Mouse (Mus musculus): ENCODE measurements around the gene Flnb. TPM values are rescaled to one million over a fixed set of nuclear protein-coding genes. Genes with fewer than 3 reads are reported as not detected.

Gene Flnb
- polyA plus RNA-seq, 1 experiment: 31.5 TPM

DNA sequence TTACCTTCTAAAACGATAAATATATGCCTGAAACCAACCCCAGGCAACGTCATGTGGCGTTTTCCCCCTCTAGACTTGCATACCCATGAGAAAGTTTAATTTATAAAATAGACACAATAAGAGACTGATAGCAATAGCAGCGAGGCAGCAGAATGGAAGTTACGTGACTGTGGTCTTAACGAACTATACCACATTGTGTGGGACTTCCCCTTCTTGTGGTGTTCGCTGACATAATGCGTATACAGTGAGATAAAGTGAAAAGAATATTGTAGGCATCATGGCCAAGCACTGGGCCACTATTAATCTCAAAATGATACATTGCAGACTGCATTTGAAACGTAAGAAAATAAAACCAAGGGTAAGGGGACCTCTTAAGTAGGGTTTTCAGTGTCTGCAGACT lies 72.1 kb downstream of the Flnb start:
- DNase-seq (ENCODE audit: extremely low spot score in 1 of 2, low spot score in 1 of 2): no peak

DNA sequence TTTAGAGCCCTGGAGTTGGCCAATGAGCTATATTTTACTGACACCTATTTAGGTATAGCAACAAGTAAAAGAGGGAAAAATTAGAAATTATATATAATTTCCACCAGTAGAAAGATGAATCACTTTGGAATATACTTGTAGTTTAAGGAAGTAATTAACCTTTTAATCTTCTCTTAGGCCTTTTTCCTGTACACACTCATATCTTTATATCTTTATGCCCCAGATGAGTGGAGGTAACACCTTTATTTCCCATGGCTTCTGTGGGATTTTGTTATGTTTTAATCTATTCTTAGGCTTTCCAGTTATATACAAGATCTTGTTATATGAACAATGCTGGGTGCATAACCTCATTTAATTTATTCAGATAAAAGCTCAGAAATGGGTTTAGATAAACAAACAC lies 73.6 kb downstream of the Flnb start:
- DNase-seq (ENCODE audit: extremely low spot score in 1 of 2, low spot score in 1 of 2): no peak

DNA sequence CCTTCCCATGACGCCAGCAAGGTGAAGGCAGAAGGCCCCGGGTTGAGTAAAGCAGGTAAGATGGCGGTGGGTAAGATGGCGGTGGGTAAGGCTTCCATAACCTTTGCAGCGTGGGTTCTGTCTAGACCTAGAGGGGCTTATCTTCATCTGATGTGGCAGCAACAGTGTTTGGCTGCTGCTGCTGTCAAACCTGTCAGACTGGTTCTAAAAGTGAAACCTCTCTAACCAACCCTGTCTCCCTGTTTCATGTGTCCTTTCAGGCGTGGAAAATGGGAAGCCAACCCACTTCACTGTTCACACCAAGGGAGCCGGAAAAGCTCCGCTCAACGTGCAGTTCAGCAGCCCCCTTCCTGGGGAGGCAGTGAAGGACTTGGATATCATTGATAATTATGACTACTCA lies 78.4 kb downstream of the Flnb start:
- no peak for DNase-seq (ENCODE audit: extremely low spot score in 1 of 2, low spot score in 1 of 2)

DNA sequence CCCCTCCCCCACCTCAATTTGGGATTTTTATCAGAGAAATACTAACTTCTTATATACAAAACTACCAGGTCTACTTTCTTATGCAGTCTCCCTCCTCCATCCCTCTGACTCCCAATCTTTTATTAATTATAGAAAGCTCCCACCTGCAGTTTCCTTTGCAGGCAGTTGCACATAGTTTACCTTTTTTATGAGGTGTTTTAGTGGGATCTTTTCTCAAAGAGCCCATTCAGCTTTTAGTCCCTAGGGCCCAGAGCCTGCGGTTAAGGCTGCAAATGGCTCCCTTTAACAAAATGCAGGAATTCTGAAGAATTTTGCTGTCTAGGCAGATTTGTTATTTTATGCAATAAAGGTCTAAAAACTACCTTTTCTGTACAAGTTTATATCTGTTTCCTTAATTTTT lies 78.9 kb downstream of the Flnb start:
- DNase-seq (ENCODE audit: extremely low spot score in 1 of 2, low spot score in 1 of 2): no peak

DNA sequence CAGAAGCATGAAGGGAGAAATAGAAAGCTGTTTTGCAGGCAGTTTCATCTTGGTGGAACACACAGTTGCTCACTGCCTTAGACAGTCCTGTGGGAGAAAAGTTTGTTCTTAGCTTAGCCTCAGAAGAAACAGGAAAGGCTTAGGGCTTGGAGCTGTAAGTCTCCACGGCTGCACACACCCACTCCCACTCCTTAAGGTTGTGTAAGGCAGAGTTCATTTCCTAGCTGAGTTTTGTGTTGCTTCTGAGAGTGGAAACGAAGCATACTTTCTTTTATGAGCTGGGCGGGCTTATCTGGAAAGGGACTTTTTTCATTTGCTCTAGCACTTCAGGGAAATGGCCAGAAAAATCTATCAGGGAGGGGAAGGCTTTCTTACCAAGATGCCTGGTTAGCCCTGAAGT lies 82.2 kb downstream of the Flnb start:
- peak in 1 of 2 experiments; percentile 25 for DNase-seq (ENCODE audit: extremely low spot score in 1 of 2, low spot score in 1 of 2)

DNA sequence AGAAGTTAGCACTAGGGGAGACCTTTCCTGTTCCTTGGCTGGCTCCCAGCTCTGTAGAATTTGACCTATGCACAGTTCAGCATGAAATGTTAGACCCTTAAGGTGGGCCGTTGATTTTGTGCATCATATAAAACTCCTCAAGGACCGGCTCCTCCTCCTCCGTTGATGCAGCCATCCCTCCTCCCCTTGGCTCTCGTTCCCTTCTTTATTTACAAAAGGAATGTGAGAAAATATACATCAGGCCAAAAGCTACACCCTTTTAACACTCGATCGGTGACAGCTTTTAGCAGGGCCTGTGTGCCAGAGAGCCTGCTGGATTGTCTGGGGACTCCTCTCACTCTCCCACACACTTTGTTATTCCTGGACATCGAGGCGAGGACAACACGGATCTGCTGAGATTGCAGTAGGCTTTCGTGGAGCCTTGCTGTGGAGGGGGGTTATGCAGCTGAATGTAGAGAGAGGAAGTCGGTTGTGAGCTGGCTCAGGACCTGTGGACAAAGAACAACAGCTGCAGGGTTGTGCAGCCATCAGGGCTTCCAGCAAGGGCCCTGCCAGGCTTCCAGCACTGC lies 82.8 kb downstream of the Flnb start:
- peak; percentile 66 to 70 for DNase-seq (ENCODE audit: extremely low spot score in 1 of 2, low spot score in 1 of 2)

DNA sequence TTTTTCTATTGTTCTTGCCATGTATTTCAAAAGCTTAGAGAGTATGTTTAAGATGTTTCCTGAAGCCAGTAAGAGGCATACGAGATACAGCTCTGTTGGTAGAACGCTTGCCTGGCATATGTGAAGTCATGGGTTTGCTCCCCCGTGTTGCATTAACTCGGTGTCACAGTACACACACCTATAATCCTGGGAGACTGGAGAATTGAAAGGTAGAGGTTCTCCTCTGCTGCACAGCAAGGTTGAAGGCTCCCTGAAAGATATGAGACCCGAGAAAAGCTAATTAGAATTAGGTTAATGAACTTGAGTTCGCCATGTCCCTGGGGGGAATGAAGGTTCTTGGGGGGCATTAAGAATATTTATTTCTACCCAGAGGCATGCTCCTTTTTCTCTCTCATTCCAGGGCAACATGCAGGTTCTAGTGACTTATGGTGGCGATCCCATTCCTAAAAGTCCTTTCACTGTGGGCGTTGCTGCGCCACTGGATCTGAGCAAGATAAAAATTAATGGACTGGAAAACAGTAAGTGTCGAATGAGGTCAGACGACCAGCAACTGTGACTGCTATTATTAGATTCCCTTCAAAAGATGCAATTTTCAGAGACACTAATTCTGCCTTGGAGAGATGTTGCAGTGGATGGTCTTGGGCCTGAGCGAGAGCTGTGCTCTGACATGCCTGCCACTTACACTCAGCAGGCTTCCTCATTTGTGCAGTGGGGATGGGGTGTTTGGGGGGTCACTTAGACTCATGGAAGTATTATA lies 83.9 kb downstream of the Flnb start:
- no peak for DNase-seq (ENCODE audit: extremely low spot score in 1 of 2, low spot score in 1 of 2)

DNA sequence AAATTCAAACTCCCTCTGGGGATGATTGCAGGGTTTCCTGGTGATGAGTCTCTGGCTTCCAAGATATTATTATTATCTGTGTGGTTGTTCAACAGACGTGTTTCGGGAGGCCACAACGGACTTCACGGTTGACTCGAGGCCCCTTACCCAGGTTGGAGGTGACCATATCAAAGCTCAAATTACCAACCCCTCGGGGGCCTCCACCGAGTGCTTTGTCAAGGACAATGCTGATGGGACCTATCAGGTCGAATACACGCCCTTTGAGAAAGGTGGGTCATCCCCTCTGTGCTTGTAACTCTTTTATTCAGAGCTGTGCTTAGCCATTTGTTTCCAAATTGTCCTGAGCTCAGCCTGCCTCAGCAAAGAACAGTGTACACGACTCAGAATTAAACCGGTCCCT lies 89.3 kb downstream of the Flnb start:
- DNase-seq (ENCODE audit: extremely low spot score in 1 of 2, low spot score in 1 of 2): no peak

DNA sequence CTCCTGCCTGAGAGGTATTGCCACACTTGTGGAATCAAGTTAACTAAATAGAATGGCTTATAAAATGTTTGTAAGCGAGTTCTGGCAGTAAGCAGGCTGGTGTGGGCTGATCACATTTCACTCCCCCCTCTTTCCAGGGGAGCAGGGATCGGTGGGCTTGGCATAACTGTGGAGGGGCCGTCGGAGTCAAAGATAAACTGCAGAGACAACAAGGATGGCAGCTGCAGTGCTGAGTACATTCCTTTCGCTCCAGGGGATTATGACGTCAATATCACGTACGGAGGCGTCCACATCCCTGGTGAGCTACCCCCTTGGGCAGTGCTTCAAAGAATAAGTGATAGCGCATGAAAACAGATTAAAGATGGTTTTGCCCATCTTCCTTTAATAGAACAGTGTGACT lies 91.7 kb downstream of the Flnb start:
- no peak for DNase-seq (ENCODE audit: extremely low spot score in 1 of 2, low spot score in 1 of 2)

DNA sequence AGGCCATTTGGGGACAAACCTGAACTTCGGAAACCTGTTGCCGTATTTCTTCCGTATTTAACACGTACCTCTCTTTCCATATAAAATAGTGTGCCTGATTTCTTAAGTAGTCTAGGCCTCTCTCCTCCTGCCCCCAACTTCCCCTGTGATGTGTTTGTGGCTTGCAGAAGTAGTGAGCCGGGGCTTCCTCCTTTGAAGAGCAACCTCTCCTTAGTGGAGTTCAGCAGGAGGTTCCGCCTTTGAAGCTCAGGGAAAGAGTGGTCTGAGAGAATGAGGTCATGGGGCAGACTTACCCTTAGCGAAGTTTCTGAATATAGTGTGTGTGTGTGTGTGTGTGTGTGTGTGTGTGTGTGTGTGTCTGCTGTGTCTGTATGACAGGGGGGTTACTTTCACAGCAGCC lies 96.1 kb downstream of the Flnb start:
- DNase-seq (ENCODE audit: extremely low spot score in 1 of 2, low spot score in 1 of 2): no peak

DNA sequence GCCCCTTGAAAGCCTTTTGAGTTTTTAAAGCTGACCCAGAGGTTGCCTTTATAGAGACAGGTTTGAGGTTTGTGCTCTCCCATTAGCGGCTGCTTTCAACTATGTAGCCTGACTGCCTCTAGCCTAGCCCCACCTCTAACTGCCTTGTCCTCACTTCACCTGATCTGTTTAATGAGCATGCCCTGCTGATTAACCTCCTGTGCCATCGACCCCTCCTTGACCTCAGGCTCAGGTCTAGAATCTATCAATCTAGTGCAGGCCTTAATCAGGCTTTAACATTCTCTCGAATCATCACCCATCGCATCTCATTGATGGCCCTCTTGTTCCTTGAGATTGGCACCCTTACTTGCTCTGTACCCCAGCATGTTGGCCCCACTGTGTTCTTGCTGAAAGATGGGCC lies 96.7 kb downstream of the Flnb start:
- no peak for DNase-seq (ENCODE audit: extremely low spot score in 1 of 2, low spot score in 1 of 2)

DNA sequence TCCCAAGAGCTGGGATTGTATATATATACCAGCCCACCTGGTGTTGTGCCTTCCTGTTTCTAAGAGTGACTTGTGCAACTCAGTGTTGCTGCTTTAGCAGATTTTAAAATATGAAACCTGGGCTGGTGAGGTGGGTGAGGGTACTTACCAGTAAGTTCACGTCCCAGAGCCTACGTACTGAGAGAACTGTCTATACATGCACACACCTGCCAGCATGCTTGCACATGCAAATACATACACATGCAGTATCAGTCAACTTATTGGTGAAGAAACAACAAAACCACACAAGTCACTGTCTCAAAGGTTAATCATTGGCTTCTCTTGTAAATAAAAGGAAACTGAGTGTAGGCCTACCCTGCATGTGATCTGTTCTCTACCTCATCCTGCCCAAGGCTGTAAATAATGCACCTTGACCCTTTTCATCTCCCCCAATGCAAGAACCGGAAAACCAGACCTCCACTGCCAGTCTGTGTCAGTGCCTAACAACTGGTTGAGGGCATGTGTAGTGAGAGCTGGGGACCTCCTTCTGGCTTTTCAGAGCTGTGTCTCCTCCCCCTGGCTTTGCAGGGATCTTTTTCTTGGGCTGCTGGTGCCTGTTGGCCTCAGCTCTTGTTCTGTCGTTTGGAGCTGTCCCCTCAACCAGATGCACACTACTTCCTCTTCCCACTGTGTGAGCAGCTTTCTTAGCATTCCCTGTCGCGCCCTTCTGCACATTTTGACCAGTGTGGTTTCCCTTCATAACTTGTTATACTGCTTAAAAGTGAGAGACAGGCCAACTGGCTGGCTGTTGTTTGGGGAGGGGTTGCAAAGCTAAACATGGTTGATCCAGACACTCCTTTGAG lies 100.6 kb downstream of the Flnb start:
- DNase-seq (ENCODE audit: extremely low spot score in 1 of 2, low spot score in 1 of 2): no peak

DNA sequence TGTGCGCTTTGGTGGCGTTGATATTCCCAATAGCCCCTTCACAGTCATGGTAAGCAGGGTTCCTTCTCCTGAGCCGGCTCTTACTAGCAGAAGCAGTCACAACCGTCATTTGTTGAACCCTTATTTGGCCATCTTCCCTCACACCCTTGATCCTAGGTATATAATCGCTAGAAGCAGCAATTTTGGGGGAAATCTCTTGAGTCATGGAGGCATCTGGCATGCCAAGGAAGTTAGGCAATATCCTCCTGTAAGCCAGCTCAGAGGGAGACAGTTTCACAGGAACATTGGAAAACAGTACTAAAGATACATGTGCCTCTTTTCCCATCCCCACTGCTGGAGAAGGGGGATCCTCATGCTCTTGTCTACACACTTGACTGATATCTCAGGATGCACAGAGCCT lies 101.6 kb downstream of the Flnb start:
- DNase-seq (ENCODE audit: extremely low spot score in 1 of 2, low spot score in 1 of 2): no peak

DNA sequence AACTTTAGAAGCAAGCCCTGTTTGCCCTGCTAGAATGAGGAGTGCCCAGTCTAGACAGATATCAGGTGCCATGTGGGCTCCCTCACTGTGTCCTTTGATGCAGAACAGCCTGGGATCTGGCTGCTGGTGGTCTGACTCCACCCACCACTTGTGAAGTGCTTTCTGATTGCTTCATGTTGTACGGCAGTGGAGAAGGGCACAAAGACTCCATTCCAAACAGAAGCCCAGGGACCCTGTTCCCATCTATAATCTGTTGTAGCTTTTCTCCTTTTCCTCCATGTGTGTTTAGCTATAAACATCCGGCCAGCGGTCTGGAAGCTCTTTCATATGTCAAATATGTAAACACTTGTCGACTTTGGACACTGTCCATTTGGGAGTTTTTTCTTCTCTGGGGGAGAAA lies 102.2 kb downstream of the Flnb start:
- no peak for DNase-seq (ENCODE audit: extremely low spot score in 1 of 2, low spot score in 1 of 2)

DNA sequence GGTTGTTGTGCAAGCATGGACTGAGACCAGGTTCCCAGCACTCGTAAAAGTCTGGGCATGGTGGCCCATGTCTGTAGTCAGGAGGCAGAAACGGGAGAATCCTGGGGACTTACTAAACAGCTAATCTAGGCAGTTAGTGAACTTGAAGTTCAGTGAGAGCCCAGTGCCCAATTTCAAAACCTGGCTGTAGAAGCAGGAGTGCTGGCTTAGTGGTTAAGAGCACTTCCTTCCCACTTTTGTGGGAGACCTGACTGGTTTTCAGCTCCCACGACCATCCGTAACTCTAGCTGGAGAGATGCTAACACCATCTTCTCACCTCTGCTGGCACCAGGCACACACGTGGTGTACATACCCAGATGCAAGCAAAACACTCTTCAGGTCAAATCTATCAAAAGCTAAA lies 103.7 kb downstream of the Flnb start:
- DNase-seq (ENCODE audit: extremely low spot score in 1 of 2, low spot score in 1 of 2): no peak

DNA sequence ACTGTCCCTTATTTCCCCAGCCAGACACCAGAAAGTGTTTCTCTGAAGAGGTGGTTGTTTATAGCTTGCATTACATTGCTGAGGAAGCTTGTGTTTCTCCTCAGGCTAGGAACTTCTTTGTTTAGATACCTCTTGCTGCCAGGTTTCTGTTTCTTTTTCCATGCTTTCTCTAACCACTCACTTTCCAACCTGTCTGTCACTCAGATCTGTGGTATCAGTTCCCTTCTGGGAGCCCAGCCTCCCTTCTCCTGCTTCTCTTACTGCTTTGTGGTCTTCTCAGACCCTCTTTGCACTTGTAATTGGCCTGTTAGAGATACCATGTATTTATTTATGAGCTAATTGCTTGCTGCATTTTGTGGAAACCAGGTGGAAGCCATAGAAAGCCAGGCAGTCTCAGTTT lies 105.9 kb downstream of the Flnb start:
- no peak for DNase-seq (ENCODE audit: extremely low spot score in 1 of 2, low spot score in 1 of 2)

DNA sequence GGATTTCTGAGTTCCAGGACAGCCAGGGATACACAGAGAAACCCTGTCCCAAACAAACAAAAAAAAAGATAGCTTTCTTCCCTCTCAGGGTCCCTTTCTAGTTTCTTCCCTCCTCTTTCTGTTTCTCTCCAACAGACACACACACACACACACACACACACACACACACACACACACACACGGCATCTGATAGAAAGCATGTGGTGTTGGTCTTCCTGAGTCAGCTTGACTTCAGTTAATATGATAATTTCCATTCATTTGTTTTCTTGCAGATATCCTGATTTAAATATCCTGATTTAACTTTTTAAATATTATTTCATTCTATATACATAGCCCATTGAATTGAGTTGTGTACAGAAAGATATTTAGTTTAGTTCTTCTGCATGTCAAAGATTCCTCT lies 110.6 kb downstream of the Flnb start:
- DNase-seq (ENCODE audit: extremely low spot score in 1 of 2, low spot score in 1 of 2): no peak

DNA sequence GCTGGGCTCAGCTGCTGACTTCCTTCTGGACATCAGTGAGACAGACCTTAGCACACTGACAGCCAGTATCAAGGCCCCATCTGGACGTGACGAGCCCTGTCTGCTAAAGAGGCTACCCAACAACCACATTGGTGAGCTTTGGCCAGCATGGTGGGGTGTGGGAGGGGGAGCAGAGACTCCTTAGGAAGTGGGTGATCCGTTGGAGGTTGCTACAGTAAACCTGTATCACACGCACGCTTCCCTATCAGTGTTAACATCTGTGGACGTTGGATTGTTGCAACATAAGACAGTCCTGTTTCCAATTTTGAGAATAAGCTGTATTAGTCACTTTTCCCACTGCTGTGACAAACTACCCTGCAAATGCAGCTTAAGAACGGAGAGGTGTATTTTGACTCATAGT lies 111.3 kb downstream of the Flnb start:
- DNase-seq (ENCODE audit: extremely low spot score in 1 of 2, low spot score in 1 of 2): no peak

DNA sequence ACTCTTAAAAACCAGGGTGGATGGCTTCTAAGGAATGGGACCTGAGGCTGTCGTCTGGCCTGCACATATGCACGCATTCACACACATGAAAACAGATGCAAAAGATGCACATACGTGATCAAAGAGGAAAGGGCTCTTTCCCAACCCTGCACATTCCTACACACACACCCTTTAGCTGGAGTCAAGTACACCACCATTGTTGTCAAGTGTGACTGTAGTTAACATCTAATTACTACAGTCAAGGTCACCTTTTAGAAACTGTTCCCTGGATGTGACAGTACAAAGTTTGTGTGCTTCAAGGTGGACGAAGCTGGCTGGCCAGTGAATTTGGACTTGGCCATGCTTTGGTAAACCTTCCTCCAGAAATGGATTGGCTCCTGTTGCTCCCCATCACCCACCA lies 114.4 kb downstream of the Flnb start:
- DNase-seq (ENCODE audit: extremely low spot score in 1 of 2, low spot score in 1 of 2): no peak

DNA sequence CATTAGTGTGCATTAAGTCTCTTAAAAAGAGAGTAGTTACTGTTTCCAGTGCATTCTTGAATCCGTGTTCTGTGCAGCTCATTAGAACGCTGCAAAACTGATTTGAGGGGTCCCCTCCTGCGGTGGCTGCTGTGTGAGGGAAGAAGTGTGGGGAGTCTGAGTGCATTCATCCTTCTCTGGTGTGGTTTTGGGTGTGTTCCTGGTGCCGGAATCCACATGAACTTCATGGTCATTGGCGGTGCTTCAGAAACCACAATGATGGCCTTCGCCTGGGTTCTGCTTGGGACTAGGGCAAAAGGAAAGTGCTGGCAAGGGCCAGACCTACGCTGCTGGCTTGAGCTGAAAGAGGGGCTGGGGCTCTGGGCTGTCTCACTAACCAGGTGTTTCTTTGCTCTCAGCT lies 116.4 kb downstream of the Flnb start:
- no peak for DNase-seq (ENCODE audit: extremely low spot score in 1 of 2, low spot score in 1 of 2)

DNA sequence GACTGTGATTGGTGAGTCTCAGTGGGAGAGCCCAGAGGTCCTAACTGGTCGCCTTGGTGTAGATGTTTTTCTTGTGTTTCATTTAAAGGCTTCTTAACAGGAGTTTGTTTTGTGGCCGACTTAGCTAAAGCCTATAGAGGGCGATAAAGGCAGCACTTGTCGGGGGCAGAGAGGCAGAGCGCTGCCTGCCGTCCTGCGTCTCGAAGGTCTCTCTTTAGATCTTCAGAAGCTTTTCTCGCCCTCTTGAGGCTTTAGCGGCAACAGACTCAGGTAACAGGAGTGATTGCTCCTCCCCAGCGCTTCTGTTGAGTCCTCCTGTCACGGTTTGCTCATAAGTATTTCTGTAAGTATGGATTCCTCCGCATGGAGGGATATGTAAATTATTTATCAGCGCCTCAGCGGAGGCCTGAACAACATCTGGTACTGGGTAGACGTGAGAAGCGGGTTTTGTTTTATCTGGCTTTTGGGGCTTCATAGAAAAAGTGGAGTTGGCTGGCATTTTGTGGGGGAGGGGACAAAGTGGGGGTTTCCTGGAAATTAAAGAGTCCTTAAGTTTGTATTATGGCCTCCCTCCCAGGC lies 119.4 kb downstream of the Flnb start:
- DNase-seq (ENCODE audit: extremely low spot score in 1 of 2, low spot score in 1 of 2): peak; percentile 28 to 49

Data from frontal cortex, adult 2 months (tissue).